Mouse (Mus musculus): Measurements from ENCODE around the gene Otulin. TPM values are rescaled to one million over a fixed set of nuclear protein-coding genes. Genes with fewer than 3 reads are reported as not detected.

The Otulin gene
- total RNA-seq, 2 experiments from 2014 or later: 25.4 to 27.0 TPM

GRCm38 (mm10) chr15:27618778-27619533 is 11.5 kb downstream of the Otulin start:
- intact Hi-C loops (cut with DNase I): no loop called here
- DNase-seq: no peak

DNA sequence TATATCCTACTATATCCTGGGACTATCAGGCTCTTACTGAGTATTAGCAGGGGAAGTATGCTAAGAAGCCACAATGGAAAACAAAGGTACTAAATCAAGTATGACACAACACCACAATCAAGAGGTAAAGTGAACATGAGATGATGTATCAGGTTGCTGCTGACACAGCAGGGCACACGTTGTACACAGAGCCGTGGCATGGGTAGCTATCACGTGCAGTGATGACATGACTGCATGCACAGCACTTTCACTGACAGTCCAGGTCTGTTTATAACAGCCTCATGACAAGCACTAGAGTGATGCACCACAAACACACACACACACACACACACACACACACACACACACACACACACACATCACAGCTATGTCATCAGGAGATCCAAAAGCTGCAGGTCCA is 13.3 kb downstream of the Otulin start:
- DNase-seq: no peak
- intact Hi-C loops (cut with DNase I): no loop called here

DNA sequence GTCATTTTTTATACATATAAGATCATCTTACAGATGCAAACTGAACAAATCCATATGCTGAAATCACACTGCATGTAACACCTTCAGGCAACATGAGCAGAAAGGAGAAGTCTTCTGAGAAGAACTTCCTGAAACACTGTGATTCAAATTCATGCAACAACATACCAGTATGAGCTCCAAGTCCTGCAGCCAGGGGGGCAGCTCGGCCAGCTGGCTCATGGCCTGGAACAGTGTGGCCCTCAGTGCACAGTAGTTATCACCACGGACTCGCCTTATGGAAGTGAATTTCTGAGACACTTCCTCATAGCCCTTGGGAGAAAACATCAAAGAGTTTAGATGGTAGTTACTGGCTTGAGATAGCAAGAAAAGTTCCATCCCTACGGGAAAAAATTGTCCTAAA is 14.3 kb downstream of the Otulin start:
- intact Hi-C loops (cut with DNase I): no loop called here
- peak; percentile 22 for DNase-seq

DNA sequence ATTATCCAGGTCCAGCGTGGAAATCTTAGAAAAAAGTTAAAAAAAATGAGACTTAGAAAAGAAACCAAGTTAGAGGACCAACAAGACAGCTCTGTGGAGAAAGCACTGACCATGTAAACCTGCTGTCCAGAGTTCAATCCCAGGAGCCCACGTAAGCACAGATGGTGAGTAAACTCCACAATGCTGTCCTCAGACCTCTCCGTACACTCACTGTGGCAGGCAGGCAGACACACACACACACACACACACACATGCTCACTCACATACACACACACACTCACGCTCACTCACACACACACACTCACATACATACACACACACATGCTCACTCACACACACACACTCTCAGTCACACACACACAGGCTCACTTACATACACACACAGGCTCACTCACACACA is 17.2 kb downstream of the Otulin start:
- intact Hi-C loops (cut with DNase I): loop anchor here (5.0 kb wide), 1 partner anchor 296 kb away; no protein-coding TSS in a partner anchor
- DNase-seq: no peak

GRCm38 (mm10) chr15:27612533-27613221 is 17.8 kb downstream of the Otulin start:
- peak; percentile 66 for DNase-seq
- intact Hi-C loops (cut with DNase I): loop anchor here (5.0 kb wide), 1 partner anchor 295 kb away; no protein-coding TSS in a partner anchor

- intact Hi-C loops (cut with DNase I): no loop called here
- DNase-seq: no peak
These were observed 20.9 kb downstream of the Otulin start for GRCm38 (mm10) chr15:27609554-27609953.

DNA sequence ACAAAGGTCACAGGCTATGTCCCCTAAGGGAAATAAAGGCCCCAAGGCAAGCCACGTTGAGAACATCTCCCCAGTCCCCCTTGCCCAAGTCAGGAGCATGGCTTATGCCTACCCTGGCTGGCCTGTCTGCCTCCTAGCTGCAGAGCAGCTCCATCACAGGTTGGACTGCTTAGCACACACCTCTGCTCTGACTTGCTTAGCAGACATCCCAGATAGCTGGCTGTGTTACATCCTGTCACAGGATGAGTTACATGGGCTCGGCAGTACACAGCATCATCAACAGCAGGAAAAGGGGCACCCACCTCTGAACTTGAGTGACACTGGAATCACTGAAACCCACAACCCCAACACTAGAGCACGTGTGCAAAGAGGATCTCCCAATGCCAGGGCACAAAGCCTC is 25.2 kb downstream of the Otulin start:
- intact Hi-C loops (cut with DNase I): no loop called here
- DNase-seq: no peak

DNA sequence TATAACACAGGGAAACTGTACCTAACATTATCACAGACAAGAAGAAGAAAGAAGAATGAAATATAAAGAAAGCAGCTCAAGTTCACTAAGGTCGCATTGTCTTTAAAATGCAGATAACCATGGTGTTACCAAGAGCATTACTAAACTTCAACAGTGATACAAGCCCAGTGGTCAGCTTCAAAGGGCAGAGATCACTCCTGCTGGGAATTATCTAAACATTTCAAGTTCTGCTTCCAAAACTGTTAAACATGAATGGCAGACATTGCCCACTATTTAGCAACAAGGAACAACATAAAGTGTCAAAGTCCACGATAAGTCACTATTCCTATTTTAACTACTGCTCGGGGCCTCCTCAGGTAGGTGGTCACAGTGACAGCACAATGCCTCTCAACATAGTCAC is 25.9 kb downstream of the Otulin start:
- no peak for DNase-seq
- intact Hi-C loops (cut with DNase I): no loop called here

- no peak for DNase-seq
- intact Hi-C loops (cut with DNase I): no loop called here
These were observed 30.0 kb downstream of the Otulin start for GRCm38 (mm10) chr15:27600524-27600923.

GRCm38 (mm10) chr15:27598786-27599385 is 31.6 kb downstream of the Otulin start:
- intact Hi-C loops (cut with DNase I): no loop called here
- no peak for DNase-seq

- intact Hi-C loops (cut with DNase I): no loop called here
These were observed 33.0 kb downstream of the Otulin start for GRCm38 (mm10) chr15:27597516-27597915.

DNA sequence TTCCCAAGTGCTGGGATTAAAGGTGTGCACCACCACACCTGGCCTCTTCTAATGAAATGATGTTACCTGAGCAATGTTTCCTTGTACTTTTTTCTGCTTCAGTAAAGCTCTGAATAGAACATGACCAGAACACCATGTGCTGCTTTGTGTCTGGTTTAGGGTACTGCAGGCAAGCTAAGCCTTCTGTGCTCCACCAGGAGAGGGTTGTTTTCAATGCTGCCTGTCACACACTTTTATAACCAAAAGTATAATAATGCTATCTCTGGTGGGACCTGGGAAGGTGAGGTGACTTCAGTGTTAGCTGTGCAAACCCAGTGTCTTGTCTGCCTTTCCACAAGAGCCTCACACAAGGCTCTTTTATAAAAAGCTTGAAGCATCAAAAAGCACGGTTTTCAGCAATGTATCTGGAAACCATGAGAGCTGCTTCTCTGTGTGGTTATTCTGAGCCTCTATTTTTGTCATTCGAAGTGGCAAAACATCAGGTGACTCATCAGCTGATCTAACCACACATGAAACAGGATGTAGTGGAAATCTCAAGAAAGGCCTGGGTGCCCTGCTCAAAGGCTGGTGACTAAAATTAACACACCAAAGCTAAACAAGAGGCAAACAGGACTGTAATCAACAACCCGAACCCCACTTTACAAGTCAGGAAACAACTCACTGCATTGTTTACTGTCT is 33.9 kb downstream of the Otulin start:
- DNase-seq: no peak
- intact Hi-C loops (cut with DNase I): no loop called here

More at GRCm38 (mm10) chr15:27597516-27597915, 33.0 kb downstream of the Otulin start:
- no peak for DNase-seq

DNA sequence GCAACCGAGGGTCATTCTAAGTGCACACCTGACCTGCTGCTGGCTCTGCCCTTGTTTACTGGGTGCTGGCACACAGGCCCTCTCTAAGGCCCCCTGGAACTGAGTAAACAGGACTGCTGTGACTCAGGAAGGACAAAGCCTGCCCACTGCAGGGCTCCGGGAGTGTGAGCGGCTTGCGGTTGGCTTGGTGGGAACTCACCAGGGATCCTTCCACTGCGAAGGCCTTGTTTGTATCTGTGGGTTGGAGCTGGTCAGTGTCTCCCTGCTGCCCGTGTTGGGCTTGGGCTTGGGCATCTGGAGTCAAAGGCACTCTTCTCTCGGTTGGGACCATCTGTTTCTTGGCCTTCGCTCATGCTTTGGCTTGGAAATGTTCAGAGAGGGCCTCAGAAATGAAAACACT is 34.9 kb downstream of the Otulin start:
- intact Hi-C loops (cut with DNase I): no loop called here

GRCm38 (mm10) chr15:27594973-27595372 is 35.5 kb downstream of the Otulin start:
- intact Hi-C loops (cut with DNase I): no loop called here
- DNase-seq: no peak

More for the DNA sequence above, 34.9 kb downstream of the Otulin start:
- DNase-seq: no peak

DNA sequence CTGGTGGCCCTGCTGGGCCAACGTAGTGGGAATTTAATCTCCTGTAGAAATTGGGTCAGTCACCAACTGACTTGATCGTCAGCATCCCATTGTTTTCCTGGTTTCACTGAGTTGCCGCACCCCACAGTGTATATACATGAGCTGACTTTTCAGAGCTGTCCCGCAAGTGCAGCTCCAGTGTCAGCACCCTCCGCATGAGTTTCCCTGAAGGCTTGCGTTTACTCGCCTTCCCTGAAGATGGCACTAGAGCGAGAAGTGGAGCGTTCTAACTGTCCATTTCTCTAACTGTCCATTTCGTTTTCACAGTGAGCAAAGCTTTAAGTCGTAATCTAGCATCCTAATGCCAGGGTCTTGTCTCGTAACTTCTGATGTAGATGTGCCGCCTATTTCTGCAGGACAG is 36.8 kb downstream of the Otulin start:
- peak; percentile 41 for DNase-seq
- intact Hi-C loops (cut with DNase I): no loop called here

- intact Hi-C loops (cut with DNase I): no loop called here
- DNase-seq: no peak
These were observed 37.7 kb downstream of the Otulin start for GRCm38 (mm10) chr15:27592620-27593320.

- DNase-seq: no peak
- intact Hi-C loops (cut with DNase I): no loop called here
These were observed 39.7 kb downstream of the Otulin start for GRCm38 (mm10) chr15:27590812-27591211.

- intact Hi-C loops (cut with DNase I): loop anchor here (10.0 kb wide), 2 partner anchors 123 to 263 kb away; partner anchors contain the start of gene Ank
- peak; percentile 22 for DNase-seq
These were observed 42.2 kb downstream of the Otulin start for GRCm38 (mm10) chr15:27588087-27588826.

DNA sequence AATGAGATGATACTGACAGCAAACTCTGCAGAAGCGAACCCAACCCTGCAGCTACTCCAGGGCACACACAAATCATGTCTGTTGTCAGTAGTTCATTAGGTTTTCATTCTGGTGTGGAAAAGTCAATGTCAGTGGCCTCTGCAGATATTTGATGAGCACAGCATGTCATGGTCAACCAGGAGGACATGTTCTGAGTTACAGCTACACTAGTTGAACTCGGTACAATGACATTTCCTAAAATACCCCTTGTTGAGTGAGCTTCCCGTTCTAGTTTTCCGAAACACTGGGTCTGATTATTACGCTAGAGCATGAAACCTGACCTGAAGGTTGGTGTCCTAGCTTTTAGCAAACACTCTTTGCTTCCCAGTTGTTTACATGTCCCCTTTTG is 44.4 kb downstream of the Otulin start:
- intact Hi-C loops (cut with DNase I): loop anchor here (10.0 kb wide), 2 partner anchors 121 to 261 kb away; partner anchors contain the start of gene Ank
- no peak for DNase-seq

All from left cerebral cortex, postnatal 4 days (tissue).